Comparison of ENCODE assay signal across 20 mouse cellular contexts in genomic region chr8:125611799-125612560, GRCm38 (mm10). TPM values are rescaled to one million over a fixed set of nuclear protein-coding genes. Genes with fewer than 3 reads are reported as not detected.
DNase-seq lines count a peak whose midpoint lies in the region; ATAC-seq and TF ChIP-seq lines count a peak whose summit lies in the region.
"Had no signal": no experiment of that assay in that cellular context is flagged by ENCODE, and none has a peak within 500 bp of the region (broad histone marks: within the 10 kb centered on the region; RNA-seq: fewer than 3 reads in every experiment).

No protein-coding gene starts in this region.

- H3K9me3 ChIP-seq in heart, embryonic 10.5 days = no peaks in the 10 kb centered on the region
- 0 out of 2 replicates have a peak, but pooled peaks cover 2% of the 10 kb centered on the region for H3K9me3 ChIP-seq in heart, embryonic 12.5 days (replicated peaks)
- no peaks in the 10 kb centered on the region for H3K9me3 ChIP-seq in embryonic facial prominence, embryonic 13.5 days
- H3K9me3 ChIP-seq in limb, embryonic 14.5 days (ENCODE audit: control insufficient read depth, low read length) = no peaks in the 10 kb centered on the region
- H3K9me3 ChIP-seq in hindbrain, embryonic 14.5 days (ENCODE audit: control insufficient read depth, low read length) = no peaks in the 10 kb centered on the region
- H3K9me3 ChIP-seq: forebrain, embryonic 13.5 days had no signal

- TF ChIP-seq POLR2A in limb, embryonic 14.5 days (IDR thresholded peaks at IDR 0.05; ENCODE audit: borderline replicate concordance, extremely low read depth, insufficient read depth, insufficient read length) = no peak

- H3K27ac ChIP-seq in heart, embryonic 10.5 days = peak overlapping the region; percentile 69
- H3K27ac ChIP-seq in heart, embryonic 12.5 days (ENCODE audit: poor library complexity, severe bottlenecking) = no peak overlapping the region
- H3K27ac ChIP-seq in embryonic facial prominence, embryonic 13.5 days = peak overlapping the region; percentile 51; the same call in 1 of the 2 replicates
- peak overlapping the region; percentile 53; the same call in 1 of the 2 replicates for H3K27ac ChIP-seq in limb, embryonic 14.5 days (replicated peaks; ENCODE audit: low read depth, low read length)
- H3K27ac ChIP-seq in hindbrain, embryonic 14.5 days = no peak overlapping the region
- H3K27ac ChIP-seq: forebrain, embryonic 13.5 days; gastrocnemius, adult 2 months had no signal

- DNase-seq in heart, embryonic 10.5 days (ENCODE audit: low spot score) = no peak
- peak; percentile 37 for DNase-seq in forelimb bud, embryonic 11.5 days (ENCODE audit: low read depth, low spot score)
- DNase-seq in limb, embryonic 14.5 days (ENCODE audit: low spot score) = no peak
- no peak for DNase-seq in hindbrain, embryonic 14.5 days (ENCODE audit: low spot score)
- no peak for DNase-seq in gastrocnemius, adult 8-10 months (ENCODE audit: low spot score in 2 of 2)
- DNase-seq: adrenal gland, postnatal 10 days; cerebellum, adult 11-12 months; cerebellum, adult 9-11 months; cerebellum, postnatal 36 days; gastrocnemius, adult 2 months; gastrocnemius, postnatal 36 days; heart, adult 18-20 months; heart, postnatal 36 days; kidney, adult 18-20 months had no signal

- H3K4me1 ChIP-seq in heart, embryonic 10.5 days = peaks cover 39% of the 10 kb centered on the region
- H3K4me1 ChIP-seq in heart, embryonic 12.5 days (replicated peaks) = peaks cover 24% of the 10 kb centered on the region
- peaks cover 14% of the 10 kb centered on the region for H3K4me1 ChIP-seq in embryonic facial prominence, embryonic 13.5 days
- peaks cover 12% of the 10 kb centered on the region for H3K4me1 ChIP-seq in limb, embryonic 14.5 days (ENCODE audit: control insufficient read depth, insufficient read depth, low read length)
- H3K4me1 ChIP-seq in hindbrain, embryonic 14.5 days (replicated peaks; ENCODE audit: control insufficient read depth, insufficient read depth, low read length) = no peaks in the 10 kb centered on the region

- no peaks in the 10 kb centered on the region for H3K36me3 ChIP-seq in heart, embryonic 10.5 days
- no peaks in the 10 kb centered on the region for H3K36me3 ChIP-seq in heart, embryonic 12.5 days
- no peaks in the 10 kb centered on the region for H3K36me3 ChIP-seq in embryonic facial prominence, embryonic 13.5 days
- H3K36me3 ChIP-seq in limb, embryonic 14.5 days (ENCODE audit: control insufficient read depth, insufficient read depth, low read length) = no peaks in the 10 kb centered on the region
- H3K36me3 ChIP-seq in hindbrain, embryonic 14.5 days (replicated peaks; ENCODE audit: control insufficient read depth, insufficient read depth) = no peaks in the 10 kb centered on the region

- no peak overlapping the region for H3K9ac ChIP-seq in heart, embryonic 12.5 days
- no peak overlapping the region for H3K9ac ChIP-seq in embryonic facial prominence, embryonic 13.5 days
- H3K9ac ChIP-seq in limb, embryonic 14.5 days (ENCODE audit: low read depth, low read length, severe bottlenecking) = no peak overlapping the region
- no peak overlapping the region for H3K9ac ChIP-seq in hindbrain, embryonic 14.5 days
- H3K9ac ChIP-seq: forebrain, embryonic 13.5 days; forebrain, postnatal 0 days had no signal

- ATAC-seq in heart, embryonic 12.5 days (ENCODE audit: insufficient number of reproducible peaks, low FRiP score) = no peak
- ATAC-seq in embryonic facial prominence, embryonic 13.5 days (ENCODE audit: insufficient number of reproducible peaks, insufficient read depth, low FRiP score, low TSS enrichment, low read depth) = no peak
- ATAC-seq in limb, embryonic 14.5 days (ENCODE audit: low FRiP score, low read depth) = no peak
- ATAC-seq in hindbrain, embryonic 14.5 days (ENCODE audit: low FRiP score) = no peak
- ATAC-seq: forebrain, embryonic 13.5 days; forebrain, postnatal 0 days; inflammation-experienced regulatory T-cells, adult 6 months had no signal

- WGBS in heart, embryonic 10.5 days = 68% methylated on average over 21 of the region's 21 CpGs
- WGBS in heart, embryonic 12.5 days = 65% methylated on average over 21 of the region's 21 CpGs
- 35% methylated on average over 21 of the region's 21 CpGs for WGBS in embryonic facial prominence, embryonic 13.5 days
- 43% methylated on average over 21 of the region's 21 CpGs for WGBS in limb, embryonic 14.5 days
- WGBS in hindbrain, embryonic 14.5 days = 89% methylated on average over 21 of the region's 21 CpGs

- no peak overlapping the region for H3K4me3 ChIP-seq in heart, embryonic 10.5 days
- no peak overlapping the region for H3K4me3 ChIP-seq in heart, embryonic 12.5 days
- H3K4me3 ChIP-seq in embryonic facial prominence, embryonic 13.5 days = no peak overlapping the region
- no peak overlapping the region for H3K4me3 ChIP-seq in limb, embryonic 14.5 days (replicated peaks; ENCODE audit: low read length)
- no peak overlapping the region for H3K4me3 ChIP-seq in hindbrain, embryonic 14.5 days (replicated peaks; ENCODE audit: low read length)
- H3K4me3 ChIP-seq: forebrain, embryonic 13.5 days; gastrocnemius, adult 2 months had no signal

- no peak overlapping the region for H3K4me2 ChIP-seq in heart, embryonic 12.5 days
- H3K4me2 ChIP-seq in embryonic facial prominence, embryonic 13.5 days = no peak overlapping the region; the same call in 1 of the 2 replicates
- no peak overlapping the region for H3K4me2 ChIP-seq in limb, embryonic 14.5 days (replicated peaks; ENCODE audit: low read depth, low read length, severe bottlenecking)
- no peak overlapping the region for H3K4me2 ChIP-seq in hindbrain, embryonic 14.5 days (replicated peaks)
- H3K4me2 ChIP-seq: forebrain, embryonic 13.5 days; heart, embryonic 11.5 days had no signal

- no peaks in the 10 kb centered on the region for H3K27me3 ChIP-seq in heart, embryonic 10.5 days (ENCODE audit: insufficient read depth, poor library complexity, severe bottlenecking)
- H3K27me3 ChIP-seq in heart, embryonic 12.5 days (replicated peaks) = no peaks in the 10 kb centered on the region
- no peaks in the 10 kb centered on the region for H3K27me3 ChIP-seq in embryonic facial prominence, embryonic 13.5 days
- no peaks in the 10 kb centered on the region for H3K27me3 ChIP-seq in limb, embryonic 14.5 days (ENCODE audit: control insufficient read depth, insufficient read depth, low read length)
- no peaks in the 10 kb centered on the region for H3K27me3 ChIP-seq in hindbrain, embryonic 14.5 days (ENCODE audit: control insufficient read depth, insufficient read depth, low read length)
- H3K27me3 ChIP-seq: forebrain, embryonic 13.5 days had no signal

RNA-seq across cellular contexts. Expression of gene Sipa1l2, which starts 42.4 kb away (rescaled TPM):
- 24.9 and 32.6 TPM in 2 replicates for polyA plus RNA-seq in heart, embryonic 10.5 days (2016; fragmentation: Nextera tagmentation; extraction: Ambion mirVana)
- polyA plus RNA-seq in heart, embryonic 12.5 days (2016; fragmentation: Nextera tagmentation; extraction: Ambion mirVana) = 32.8 and 36.0 TPM in 2 replicates
- 17.9 and 18.0 TPM in 2 replicates for polyA plus RNA-seq in embryonic facial prominence, embryonic 13.5 days (2015; fragmentation: Nextera tagmentation; extraction: Ambion mirVana)
- polyA plus RNA-seq in limb, embryonic 14.5 days (2012; rRNA removed) = 21.6 and 24.8 TPM in 2 replicates
- polyA plus RNA-seq in limb, embryonic 14.5 days (2014; fragmentation: Nextera tagmentation; extraction: Ambion mirVana) = 11.6 and 12.4 TPM in 2 replicates
- 19.3 and 22.1 TPM in 2 replicates for polyA plus RNA-seq in hindbrain, embryonic 14.5 days (2014; fragmentation: Nextera tagmentation; extraction: Ambion mirVana)
- total RNA-seq in gastrocnemius, adult 8-10 months (2022) = 1 to 10 TPM; 3.9 to 5.4 (median 4.5) TPM

RNA-seq across cellular contexts. Expression of gene Map10, which starts 57.6 kb away (rescaled TPM):
- polyA plus RNA-seq in heart, embryonic 10.5 days (2016; fragmentation: Nextera tagmentation; extraction: Ambion mirVana) = 6.3 and 7.5 TPM in 2 replicates
- 7.9 and 8.2 TPM in 2 replicates for polyA plus RNA-seq in heart, embryonic 12.5 days (2016; fragmentation: Nextera tagmentation; extraction: Ambion mirVana)
- 5.7 and 6.6 TPM in 2 replicates for polyA plus RNA-seq in embryonic facial prominence, embryonic 13.5 days (2015; fragmentation: Nextera tagmentation; extraction: Ambion mirVana)
- polyA plus RNA-seq in limb, embryonic 14.5 days (2012; rRNA removed) = 3.4 and 3.6 TPM in 2 replicates
- 6.0 and 8.6 TPM in 2 replicates for polyA plus RNA-seq in limb, embryonic 14.5 days (2014; fragmentation: Nextera tagmentation; extraction: Ambion mirVana)
- polyA plus RNA-seq in hindbrain, embryonic 14.5 days (2014; fragmentation: Nextera tagmentation; extraction: Ambion mirVana) = 8.7 and 10.2 TPM in 2 replicates
- total RNA-seq in gastrocnemius, adult 8-10 months (2022) = 1 to 10 TPM; 2.7 to 3.5 (median 3.3) TPM

Comparison
In these comparisons a context has a peak if more than half of its experiments do, and no peak if none do; other contexts are left out.
1. H3K27ac ChIP-seq: peak in heart, embryonic 10.5 days (single experiment), embryonic facial prominence, embryonic 13.5 days (single experiment) and limb, embryonic 14.5 days (single experiment); none in heart, embryonic 12.5 days (single experiment) and hindbrain, embryonic 14.5 days (single experiment).